Mouse (Mus musculus) activated CD4-positive, CD25-positive, alpha-beta regulatory T cell, adult 4 months (primary cell): ENCODE data around the gene Dclre1a. TPM values are rescaled to one million over a fixed set of nuclear protein-coding genes. Genes with fewer than 3 reads are reported as not detected.

Experiments
- ATAC-seq: one replicate; pipeline ENCODE4 v1.8.0; 2017
- polyA plus RNA-seq, 2 experiments: library from polyadenylated mRNA; unstranded; fragments of 100-300 nt; shearing (Covaris generic); gene quantifications; one replicate each; pipeline ENCODE4 v1.2.1; 2017

Dclre1a gene
- 1 to 10 TPM; 8.4 to 9.7 TPM for polyA plus RNA-seq

DNA sequence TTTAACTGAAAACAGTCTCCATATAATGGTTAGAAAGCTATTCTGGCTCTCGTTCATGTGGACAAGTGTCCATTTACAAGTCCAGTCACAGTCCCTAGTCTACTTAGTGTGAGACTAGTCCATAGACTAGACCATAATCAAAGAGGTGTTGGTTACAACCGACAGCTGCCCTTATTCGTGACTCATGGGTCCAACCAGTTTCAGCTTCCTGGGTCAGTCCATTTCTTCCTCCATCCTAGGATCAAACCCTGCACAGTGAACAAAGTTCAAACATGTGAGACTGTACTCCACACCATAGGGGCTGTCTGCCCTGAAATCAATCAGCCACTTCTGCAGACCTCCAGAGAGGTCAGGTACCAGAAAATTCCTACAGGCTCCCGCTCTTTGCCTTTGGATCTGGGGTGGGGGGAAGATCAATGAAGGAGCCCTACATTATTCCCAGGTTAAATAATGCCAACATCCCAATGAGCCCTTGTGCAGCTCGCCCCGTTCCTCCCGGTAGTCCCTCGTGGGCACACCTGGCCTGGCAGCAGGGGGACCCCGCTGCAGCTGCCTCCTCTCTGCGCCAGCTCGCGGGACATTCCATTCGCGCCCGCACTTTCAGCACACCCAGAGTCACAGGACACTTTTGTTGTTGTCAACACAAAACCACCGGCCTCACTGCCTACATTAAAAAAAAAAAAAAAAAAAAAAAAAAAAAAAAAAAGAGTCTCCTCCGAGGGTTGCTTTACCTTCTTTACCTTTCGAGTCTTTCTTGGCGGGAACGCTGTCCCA lies at the start of gene Dclre1a:
Gene Dclre1a, minus strand, starts transcription at position 767 of the 774 bp plus-strand sequence.
- peak; percentile 76 for ATAC-seq

DNA sequence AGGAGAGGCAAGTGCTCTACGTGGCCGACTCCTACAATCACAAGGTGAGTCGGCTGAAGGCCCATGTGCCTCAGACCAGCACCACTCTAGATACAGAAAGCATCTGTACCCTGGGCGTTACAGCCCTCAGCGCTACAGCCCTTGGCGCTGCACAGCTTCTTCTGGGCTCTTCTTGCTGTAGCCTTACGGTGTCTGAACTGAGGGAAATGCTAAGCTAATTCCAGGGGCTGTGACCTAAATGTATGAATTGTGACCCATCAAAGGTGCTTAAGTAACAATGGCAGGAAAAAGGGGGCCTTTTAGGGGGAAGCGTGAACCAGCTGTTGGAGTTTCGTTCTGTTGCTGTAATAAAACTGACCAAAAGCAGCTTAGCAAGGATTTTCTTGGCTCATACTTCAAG lies 44.5 kb upstream of the Dclre1a start:
- ATAC-seq = no peak

DNA sequence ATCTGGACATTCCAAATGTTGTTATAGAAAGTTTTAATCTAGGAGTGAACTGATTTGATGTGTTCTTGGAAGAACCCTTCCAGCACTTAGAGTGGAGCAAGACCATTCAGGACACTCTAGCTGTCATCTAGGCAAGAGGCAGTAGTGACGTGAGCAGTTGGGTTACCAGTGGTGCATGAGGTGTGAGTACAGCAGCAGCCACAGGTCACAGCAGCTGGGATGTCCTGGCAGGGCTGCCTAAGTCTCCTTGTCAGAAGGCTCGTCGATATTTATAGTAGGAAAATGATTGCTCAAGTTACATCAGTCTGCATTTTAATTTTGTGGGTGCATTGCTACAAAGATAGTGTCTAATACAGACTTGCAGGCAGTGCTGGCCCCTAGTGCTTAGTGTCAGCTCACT lies 42.2 kb upstream of the Dclre1a start:
- ATAC-seq = no peak

DNA sequence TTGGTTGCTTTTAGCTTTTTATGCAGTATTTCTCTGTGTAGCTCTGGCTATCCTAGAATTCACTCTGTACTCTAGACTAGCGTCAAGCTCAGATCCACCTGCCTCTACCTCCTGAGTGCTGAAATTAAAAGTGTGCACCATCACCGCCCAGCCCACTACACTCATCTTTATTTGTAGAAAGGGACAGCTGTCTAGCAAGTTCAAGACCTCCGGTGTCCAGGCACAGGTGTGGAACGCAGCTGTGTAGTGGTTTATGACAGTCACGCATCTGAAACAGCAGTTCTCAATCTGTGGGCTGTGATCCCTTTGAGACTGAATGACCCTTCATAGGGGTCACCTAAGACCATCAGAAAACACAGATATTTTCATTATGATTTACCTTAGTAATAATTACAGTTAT lies 41.4 kb upstream of the Dclre1a start:
- no peak for ATAC-seq

DNA sequence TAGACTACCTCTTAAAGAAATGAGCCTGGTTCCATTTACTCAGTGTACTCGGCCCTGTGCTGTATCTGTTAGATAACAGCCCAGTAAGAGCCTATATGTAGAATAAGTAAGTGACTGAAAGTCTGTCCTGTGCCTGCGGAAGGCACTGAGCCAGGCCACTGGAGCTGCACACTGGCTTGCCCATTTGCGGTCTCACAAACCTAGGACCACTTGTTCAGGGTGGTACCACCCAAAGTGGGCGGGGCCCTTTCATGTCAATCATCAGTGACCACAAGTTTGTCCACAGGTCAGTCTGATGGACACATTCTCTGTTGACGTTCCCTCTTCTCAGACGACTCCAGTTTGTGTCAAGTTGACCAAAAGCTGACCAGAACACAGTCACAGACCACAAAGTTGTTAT lies 41.0 kb upstream of the Dclre1a start:
- no peak for ATAC-seq

DNA sequence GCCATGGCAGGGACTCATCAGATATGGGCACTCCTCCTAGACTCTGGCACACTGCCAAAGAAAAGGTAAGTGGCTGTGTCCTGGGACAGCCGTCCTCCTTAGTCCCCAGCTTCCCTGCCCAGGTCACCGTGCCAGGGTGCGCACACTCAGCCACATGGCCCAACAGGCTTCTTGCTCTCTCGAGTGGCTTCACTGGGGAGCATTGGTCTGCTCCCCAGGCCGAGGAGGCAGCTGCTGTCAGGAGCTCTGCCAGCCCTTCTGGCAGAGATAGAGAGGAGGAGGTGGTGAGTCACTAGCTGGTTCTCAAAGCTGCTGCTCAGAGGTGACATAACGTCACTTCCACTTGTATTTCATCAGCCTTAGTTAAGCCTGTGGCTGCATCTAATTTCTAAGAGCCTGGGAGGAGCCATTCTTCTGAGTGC lies 40.2 kb upstream of the Dclre1a start:
- ATAC-seq = no peak

DNA sequence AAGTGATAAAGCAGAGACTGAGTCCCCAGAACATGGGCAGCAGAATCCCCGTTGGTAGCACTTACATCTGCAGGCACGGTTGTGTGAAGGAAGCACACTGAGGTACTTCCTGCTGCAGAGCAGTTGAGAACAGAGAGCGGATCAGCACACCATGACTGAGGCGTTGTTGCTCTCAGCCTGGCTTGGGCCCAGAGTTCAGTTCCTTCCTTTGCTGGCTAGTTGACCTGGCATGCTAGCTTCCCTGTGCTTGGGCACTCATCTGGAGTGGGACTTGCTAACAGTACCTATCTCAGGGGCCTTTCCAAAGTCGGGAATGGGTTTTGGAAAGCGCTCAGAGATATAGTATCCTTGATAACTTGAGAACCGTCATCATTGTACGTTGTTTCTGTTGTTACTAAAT lies 38.3 kb upstream of the Dclre1a start:
- no peak for ATAC-seq

DNA sequence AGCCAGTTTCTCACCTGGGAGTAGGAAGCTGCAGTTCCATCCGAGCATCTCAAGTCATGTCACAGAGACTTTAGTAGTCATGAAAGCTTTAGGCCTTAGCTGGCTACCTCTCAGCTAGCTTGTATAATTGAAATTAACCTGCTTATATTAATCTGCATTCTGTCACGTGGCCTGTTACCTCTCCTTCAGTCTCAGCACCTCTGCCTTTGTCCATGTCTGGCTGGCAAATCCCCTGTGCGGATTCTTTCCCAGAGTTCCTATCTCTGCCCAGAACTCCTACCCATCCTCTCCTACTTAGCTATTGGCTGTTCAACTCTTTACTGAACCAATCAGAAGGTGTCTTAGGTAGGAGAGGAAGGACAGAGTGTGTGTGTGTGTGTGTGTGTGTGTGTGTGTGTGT lies 36.3 kb upstream of the Dclre1a start:
- no peak for ATAC-seq

DNA sequence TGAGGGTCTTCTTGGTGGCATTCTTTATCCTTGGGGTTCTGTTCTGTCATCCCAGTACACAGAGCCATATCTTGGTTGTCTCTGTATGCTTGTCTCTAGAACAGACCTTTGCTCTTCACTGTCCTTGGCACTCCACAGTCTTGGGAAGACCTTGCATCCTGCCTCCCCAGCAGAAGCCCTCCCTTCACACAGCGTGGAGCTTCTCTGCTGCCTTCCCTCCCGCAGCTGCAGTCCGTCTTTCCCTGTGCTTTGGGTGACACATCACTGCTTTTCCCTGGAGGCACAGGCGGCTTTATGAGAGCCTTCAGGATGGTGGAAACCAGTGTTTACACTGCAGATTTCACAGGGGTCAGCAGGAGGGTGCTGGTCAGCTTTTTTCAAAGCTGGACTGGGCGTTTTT lies 35.8 kb upstream of the Dclre1a start:
- ATAC-seq = no peak

DNA sequence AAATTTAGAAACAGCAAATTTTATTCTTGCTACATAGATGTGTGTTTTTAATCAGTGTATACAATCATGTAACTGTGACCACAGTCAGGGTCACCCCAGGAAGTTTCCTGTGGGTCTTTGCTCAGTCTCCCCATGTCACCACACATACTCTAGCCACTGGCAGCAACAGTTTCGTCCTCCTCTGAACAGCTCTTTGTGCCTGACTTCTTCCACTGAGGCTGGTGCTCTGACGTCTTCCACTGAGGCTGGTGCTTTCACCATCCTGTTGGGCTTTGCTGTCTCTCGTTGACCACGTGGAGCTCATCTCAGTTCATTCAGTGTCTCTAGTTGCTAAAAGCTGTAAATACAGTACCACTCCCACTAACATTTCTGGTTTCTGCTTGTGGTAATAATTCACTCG lies 34.0 kb upstream of the Dclre1a start:
- no peak for ATAC-seq

DNA sequence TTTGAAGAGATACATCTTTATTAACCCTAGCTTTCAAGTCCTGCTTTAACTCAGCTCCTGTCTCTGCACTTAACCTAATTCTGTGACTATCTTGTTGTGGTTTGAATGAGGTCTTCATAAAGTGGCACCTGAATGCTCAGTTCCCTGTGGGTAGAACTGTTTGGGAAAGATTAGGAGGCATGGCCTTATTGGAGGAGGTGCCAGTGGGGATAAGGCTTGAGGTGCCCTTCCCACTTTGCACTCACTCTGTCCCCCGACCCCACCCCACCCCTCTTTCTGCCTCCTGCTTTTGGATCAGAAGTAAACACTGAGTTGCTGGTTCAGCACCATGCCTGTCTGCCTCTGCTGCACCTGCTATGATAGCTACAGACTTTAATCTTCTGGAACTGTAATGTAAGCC lies 29.8 kb upstream of the Dclre1a start:
- ATAC-seq = no peak

DNA sequence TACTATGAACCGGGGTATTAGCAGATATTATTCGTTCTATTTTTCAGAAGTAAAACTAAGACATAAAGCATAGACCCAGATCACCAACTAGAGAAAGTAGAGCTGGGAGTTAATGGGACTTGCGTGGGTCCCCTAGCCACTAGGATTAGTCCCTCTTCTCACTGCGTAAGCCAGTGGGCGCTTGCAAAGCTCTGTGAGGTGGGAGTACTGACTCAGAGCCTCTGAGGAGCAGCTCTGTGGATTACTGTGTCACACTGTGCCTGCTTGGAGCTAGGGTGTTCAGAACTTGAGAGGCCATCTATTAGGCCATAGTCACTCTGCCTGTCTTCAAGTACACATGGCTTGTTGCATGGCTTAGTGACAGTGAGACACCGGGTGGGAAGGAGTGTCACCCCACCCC lies 25.2 kb upstream of the Dclre1a start:
- no peak for ATAC-seq

DNA sequence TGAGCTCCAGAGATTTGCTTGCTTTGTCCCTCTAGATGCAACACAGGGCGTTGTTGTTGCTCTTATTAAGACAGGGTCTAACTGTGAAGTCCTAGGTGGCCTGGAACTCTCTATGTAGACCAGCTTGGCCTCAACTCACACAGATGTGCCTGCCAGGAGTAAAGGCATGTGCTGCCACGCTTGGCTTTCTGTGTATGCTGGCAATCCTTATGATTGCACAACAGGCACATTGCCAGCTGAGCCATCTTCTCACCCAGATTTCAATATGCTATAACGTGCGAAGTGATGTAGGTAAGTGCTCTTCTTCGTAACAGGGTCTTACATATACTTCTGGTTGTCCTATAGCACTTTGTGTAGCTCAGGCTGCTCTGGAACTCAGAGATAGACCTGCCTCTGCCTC lies 23.9 kb upstream of the Dclre1a start:
- no peak for ATAC-seq

DNA sequence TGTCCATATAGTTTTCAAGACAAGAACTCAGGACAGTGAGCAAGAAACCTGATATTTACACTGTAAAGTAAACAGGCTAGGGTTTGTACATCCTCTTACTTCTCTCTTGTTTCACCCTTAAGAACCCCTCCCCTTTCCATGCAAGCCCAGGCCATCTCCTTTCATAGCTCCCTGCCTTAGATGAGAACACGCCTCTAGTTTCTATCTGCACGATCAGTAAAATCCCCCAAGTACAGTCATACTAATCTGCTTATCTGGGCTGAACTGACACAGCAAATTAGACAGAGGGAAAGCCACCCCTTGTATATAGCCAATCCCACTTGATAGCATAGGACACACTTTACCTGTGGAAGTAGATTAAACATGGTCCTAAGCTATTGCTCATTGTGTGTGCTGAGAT lies 23.2 kb upstream of the Dclre1a start:
- ATAC-seq = no peak

DNA sequence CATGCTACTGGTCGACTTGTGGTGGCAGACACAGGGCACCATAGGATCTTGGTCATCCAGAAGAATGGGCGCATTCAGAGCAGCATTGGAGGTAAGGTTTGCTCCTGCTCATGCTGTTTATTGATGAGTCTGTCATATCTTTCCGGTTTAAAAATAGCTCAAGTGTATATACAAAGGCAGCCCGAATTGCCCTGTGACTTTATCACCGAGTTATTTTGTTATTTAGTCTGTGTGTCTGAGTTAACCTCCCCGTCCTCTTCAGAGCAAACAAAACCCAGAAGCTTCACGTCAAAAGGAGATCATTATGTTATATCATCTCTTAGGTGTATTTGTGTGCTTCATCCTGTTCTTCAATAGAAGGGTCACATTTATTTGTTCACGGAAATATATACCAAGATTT lies 22.8 kb upstream of the Dclre1a start:
- ATAC-seq = no peak

DNA sequence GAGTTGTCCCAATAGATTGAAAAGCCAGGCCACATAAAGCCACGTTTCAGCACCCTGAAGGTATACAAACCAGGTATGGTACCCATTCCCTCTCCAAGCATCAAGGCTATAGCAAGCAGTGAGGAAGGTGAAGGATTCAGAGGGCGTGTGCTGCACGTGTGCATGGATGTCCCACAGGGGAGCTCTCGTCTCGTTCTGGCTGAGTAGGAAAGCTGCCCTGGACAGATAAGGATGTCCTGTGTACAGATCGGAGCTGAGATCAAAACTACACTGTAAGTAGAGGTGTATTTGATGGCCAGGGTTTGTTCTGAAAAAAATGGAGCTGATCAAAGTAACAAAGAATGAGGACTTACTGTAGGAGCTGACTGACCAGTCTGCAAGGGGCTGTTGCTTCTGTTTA lies 18.9 kb upstream of the Dclre1a start:
- ATAC-seq = no peak

DNA sequence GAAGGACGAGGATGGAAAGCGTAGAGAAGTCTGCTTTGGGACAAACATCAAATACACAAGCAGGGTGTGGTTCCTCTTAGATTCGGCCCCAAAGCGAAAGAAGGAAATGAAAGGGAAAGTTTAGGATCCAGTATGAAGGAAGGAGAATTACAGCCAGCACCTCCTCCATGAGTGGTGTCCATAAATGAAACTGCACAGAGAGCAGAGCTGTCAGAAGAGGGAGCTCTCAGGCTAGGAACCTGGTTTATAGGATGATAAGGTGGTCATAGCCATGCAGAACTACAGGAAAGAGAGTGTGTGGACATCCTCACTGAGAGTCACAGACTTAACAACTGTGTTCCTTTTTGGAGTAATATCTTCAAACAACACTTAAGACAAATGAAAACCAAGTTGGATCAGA lies 18.0 kb upstream of the Dclre1a start:
- no peak for ATAC-seq

DNA sequence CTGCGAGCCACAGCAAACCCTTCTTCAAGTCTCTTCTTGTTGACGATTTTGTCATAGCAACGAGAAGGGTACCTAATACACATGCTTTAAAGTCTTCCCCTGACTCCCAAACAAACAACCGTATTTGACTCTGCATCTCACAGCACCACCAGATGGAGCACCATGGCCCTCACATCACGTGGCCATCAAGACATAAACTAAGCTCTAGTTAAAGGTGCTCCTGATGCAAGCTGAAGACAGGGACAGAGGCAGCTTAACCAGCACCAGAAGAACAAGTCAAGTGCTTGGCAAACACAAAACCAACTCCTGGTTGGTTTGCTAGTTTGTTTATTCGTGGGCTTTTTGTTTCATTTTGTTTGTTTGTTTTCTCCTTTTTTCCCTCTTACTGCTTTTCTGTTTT lies 17.3 kb upstream of the Dclre1a start:
- no peak for ATAC-seq

DNA sequence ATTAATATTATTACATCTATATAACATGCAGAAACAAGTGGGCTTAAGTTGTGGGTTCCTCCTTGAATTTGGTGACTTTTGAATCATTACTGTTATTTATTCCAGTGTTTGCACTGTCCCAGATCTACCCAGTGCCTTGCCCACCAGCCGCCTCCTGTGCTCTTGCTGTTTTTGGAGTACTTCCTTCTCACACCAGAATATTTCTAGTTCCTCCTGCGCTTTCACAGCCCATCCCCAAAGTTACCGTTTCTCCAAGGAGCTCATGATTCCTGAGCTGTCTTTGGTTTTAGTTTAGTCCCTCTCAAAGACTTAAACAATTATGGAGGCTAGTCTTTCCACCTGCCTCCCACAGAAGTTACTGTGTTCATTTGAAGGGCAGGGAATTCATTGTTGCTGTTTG lies 15.4 kb upstream of the Dclre1a start:
- no peak for ATAC-seq

DNA sequence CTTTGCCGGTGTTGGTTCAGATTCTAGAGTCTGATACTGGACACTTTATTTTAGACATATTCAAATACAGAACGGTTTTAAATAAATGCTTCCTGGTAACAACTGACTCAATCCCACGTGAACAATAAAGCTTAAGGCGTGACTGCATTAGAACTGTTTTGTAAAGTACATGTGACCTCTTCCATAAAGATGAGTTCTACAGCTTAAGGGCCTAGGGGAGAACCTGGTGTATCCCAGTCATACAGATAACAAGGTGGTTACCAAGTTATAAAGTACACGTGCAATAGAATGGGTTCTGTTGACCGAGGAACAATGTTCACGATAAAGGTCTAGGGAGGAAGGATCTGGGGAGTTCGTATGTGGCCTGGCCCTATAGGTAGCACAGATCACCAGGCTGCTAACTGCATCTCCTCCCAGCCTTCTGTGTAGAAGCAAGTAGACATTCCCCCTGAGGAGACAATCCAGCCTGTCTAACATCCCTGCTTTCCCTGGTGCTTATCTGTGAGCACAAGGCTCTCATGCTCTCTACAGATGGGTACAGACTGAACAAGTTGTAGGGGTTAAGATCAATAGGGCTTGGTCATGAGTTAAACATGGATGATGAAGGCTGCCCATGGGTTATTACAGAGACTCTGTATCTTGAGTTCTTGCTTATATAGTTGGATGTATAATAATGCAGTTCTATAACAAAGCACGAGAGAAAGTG lies 14.6 kb upstream of the Dclre1a start:
- no peak for ATAC-seq

DNA sequence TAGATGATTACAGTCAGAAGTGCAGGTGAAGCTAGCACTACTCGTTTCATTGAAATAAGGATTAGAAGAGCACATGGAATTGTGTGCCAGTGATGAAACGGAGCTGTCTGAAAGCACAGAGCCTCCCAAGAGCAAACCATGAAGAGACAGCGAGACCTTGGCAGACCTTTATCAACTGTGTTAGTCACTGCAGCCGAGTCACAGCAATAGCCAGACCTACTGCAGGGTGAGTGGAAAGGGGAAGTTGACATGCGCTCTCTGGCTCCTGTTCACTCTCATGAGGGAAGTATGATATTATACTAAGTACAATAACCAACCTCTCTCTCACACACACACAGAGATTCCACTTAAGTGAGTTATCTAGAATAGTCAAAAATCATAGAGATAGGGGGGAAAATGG lies 8.0 kb upstream of the Dclre1a start:
- no peak for ATAC-seq

DNA sequence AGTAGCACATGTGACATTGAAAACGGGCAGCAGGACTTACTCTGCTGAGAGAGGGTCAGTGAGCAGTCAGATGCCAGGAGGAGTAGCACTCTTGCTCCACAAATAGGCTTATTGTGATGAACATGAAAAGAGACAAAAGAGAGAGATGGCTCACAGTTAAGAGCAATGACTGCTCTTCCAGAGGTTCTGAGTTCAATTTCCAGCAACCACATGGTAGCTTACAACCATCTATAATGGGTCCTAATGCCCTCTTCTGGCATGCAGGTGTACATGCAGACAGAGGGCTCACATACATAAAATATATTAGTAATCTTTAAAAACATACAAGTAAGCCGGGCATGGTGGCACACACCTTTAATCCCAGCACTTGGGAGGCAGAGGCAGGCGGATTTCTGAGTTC lies 5.2 kb upstream of the Dclre1a start:
- no peak for ATAC-seq

DNA sequence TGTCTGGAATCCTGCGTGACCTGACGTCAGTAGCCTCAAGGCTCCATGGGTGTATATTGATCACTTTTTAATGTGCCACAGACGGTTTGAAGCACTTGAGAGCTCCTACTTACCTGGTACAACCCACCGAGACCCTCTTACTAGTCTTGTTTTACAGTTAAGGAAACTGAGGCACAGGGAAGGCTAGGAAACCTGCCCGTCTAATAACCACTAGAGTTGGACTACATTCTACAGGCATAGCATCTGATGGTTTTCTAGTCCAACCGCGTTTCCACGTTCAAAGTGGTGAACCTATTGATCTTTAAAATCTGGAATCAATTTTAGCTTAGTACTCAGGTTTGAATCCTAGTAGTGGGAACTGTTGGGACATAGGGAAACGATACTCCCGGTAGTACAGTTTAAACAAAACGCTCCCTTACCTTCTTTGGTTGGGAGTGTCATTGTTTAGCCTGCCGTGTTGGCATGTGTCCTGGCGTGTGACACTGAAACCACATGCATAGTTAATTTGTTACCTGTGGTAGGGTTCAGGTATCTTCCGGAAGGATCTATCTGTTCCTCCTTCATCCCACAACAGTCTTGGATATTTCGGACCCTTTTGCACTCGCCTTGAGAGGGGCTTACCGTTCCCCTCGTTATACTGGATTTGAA lies 1.1 kb upstream of the Dclre1a start:
- no peak for ATAC-seq
